Mouse (Mus musculus) lung, postnatal 10 days (tissue): ENCODE results near the gene Kif16b.

Source experiments
- DNase-seq: peaks from one replicate; pipeline ENCODE4 v3.0.0; 2021

The Kif16b gene

DNA sequence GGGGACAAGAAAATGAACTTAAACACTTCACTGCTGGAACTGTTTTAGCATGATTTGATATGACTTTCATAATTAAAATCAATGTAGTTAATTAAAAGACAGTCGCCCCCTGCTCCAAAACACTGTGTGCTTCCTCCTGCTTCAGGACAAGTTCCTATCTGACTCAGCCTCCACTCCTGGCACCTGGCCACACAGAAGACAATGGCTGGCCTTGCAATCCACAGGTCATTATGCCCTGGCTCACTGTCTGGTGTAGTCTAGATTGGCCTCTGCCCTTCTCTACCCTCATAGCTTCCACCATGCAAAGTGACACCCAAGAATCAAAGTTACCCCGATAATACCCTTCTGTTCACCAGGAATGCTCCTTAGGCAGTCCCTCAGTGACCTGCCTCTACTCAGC lies 26.8 kb downstream of the Kif16b start:
- peak; percentile 28 for DNase-seq

DNA sequence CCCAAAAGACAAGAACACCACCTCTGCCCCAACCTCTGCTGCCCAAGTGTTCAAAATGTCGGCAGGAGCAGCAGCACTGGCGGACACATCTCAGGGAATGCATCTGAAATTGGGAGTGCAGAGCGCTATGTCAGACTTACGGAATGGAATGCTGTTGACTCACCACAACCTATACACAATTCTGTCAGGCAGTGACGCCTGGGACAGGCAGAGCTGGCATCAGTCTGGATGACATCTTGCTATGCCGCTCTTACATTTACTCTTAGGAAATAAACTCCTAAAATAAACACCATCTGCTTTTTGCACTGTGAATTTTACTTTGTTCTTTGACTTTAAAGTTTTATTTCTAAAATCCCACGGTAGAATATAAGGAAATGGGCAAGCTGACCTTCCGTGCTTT lies 31.3 kb downstream of the Kif16b start:
- no peak for DNase-seq

DNA sequence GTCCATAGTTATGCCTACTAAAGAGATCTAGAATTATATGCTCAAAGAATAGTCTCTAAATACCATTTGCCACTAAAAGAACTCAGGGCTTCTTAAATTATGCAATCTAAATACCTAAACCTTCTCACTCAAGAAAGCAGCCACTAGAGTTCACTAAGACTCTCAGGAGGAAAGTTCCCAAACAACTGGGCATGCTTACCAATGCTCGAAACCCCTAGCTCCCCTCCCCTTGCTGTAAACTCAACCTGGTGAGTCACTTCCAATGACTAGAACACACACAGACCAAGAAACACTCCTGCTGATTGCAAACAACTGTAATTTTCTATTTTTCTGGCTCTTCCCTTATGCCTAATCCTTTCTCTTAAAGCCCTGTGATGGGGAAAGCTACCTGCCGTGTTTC lies 33.9 kb downstream of the Kif16b start:
- DNase-seq, result no peak

DNA sequence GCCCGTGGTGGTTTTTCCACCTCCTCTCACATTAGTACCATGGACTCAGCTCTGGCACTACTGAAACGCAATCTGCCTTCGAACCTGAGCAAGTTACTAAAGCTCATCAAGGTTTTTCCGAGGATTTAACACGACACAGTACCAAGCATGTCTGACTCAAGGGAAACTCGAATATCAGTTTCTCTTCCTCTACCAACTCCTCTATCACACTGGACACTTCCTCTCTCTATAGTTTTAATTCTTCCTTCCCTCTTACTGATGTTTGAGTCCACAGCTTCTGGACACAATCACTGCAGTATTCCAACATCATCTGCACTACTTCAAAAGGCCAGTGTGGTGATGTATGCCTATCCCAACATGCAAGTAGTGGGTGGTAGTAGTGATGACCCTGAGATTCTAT lies 40.3 kb downstream of the Kif16b start:
- no peak for DNase-seq

DNA sequence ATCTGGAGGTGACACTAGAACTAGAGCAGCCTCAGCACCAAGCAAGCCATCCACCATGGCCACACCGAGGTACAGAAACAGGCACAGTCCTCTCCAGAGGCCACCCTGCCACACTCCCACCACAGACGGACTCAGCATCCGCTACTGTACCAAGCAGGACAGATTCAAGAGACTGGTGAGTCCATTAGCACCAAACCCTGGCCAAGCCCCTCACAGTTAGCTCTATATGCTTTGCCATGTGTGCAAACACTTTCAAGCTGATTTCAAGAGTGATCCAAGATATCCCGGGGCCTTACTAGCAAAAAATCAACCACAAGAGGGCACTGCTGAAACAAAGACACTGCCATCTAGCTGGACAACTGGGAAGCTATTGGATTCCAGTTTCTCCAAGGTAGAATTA lies 41.9 kb downstream of the Kif16b start:
- peak; percentile 78 for DNase-seq

DNA sequence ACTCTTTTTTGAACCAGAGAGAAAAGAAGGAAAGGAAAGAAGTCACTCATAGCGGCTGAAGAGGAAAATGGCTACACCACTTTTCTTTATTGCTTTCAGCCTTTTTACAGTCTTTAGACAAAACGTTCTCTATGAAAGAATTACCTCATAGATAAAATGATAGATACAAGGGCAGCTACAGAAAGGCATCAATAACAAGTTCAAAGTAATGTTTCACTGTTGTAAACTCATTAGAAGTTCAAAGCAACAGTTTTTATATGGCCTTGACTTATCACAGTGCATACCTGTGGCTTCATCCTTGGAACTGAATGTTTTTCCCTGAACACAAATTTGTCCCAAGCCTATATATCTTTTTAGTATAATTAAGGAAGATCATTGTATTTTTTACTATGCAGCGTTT lies 62.6 kb downstream of the Kif16b start:
- DNase-seq, result no peak

GRCm38 (mm10) chr2:142838118-142838517 lies 63.2 kb downstream of the Kif16b start:
- peak; percentile 83 for DNase-seq

DNA sequence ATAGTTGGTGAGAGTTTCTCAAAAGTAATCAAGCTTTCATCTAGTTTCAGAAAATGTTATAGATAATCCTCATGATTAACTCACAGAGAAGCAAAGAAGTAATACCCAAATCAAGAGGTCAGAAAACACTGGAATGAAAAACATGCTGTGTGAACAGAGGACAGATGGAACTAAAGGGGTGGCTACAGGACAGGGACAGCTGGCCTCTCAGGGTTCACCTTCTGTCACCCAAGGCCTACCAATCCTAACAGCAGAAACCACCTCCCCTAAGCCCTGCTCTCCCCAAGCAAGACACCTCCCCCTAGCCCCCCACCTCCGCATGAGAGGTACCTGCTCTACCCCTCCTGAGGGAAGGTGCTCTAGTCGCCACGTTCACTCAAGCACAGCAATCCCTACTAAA lies 66.6 kb downstream of the Kif16b start:
- no peak for DNase-seq

- no peak for DNase-seq
Measured at GRCm38 (mm10) chr2:142832617-142833422, 68.5 kb downstream of the Kif16b start.

DNA sequence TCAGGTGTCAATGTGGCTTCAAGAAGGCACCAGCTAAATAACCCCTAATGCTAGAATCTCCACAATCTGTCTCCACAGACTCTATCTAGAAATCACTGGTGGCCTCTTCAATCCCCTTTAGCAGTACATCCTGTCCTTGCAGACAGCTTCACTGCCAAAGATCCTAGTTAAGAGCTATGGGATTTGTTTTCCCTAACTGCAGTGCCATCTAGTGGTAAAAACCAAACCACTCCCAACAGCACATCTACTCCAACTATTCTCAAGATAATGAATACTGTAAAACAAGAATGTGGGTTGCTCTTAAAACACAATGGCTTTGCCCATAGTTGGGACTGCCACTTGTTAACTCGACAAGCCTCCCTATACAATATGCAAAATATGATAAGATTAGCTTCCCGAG lies 88.3 kb downstream of the Kif16b start:
- peak; percentile 74 for DNase-seq

DNA sequence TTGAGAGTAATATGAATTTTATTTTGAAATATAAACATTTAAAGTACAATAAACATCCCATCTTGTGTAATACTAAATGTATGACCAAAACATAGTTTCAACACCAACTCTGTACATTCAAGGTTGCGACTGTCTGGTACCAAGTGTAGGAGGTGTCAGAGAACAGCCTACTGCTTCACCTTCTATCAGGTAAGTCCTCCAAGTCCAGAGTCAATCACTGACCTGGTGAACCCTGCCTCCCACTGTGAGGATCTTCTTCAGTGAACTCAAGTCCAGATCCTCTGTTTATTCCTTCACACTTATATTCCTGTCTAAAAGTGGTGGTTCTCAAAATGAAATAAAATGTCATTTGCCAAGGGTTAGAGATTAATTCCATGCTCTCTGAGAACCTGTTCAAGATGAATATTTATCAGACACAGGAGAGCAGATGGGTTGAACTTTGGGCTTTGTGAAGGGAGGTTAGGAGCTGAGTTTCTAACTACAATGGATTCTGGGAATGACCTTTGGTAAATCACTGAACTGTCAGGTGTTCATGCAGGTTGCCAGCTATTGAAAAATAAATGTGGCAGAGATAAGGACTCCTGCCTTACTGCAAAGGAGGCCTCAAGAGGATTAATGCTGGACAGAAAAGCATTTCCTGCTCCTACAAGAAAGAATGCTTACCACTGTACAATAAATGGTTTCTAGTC lies 97.4 kb downstream of the Kif16b start:
- DNase-seq, result no peak

GRCm38 (mm10) chr2:142797310-142797709 lies 104.0 kb downstream of the Kif16b start:
- DNase-seq, result no peak

DNA sequence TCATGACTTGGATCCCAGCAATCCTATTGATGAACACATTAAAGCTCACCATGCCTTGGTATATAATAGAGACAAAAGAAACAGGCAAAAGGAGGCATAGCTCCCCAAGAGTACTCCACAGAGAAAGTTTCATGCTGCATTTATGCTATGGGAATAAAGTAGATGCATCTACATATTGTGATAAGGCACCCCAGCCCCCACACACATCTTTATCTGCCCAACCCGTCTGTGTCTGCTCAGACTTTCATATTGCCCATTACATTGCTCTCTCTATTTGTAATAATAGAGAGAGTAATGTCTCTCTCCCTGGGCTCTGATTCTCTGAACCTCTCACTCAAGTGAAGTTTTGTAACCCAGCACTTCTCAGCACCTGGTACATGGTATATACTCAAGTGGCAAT lies 126.0 kb downstream of the Kif16b start:
- DNase-seq, result no peak

GRCm38 (mm10) chr2:142774752-142775151 lies 126.6 kb downstream of the Kif16b start:
- DNase-seq, result no peak

DNA sequence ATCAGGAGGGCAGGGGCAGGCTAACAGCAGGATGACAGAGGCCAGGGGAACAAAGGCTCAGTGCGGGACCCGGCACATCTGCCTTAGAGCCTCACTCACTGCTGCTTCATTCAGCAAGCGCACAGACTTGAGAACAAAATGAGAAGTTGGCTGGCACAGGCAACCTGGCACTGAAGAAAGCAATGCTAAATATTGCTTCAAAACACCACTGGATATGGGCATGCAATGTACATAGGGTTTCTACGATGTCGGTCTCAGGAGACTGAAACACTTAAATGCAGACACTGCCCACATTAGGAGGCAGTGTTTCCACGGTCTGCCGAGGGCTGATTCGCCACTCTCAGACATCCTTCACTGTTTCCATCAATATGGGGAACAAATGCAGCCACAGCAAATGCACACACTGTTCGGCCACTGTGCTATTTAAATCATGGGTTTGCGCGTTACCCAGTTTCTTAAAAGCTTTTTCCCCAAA lies 131.6 kb downstream of the Kif16b start:
- DNase-seq, result no peak

DNA sequence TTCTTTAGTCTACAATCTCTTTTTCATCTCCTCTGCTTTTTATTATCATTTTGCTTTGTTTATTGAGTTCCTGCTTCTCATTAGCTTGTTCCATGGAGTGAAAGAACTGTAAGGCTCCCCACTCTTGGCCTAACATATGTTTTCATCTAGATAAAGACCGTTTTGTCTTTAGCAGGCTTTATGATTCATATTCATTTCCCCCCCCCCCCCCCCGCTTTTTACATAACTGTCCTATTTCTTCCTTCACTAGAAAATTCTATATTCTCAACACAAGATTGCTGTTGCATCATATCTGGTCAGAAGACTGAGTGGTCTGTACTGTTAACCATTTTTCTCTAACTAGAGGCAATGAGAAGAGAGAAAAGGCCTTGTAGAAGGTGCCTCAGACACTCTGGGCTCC lies 137.1 kb downstream of the Kif16b start:
- no peak for DNase-seq

- DNase-seq, result no peak
Measured at GRCm38 (mm10) chr2:142760843-142761242, 140.5 kb downstream of the Kif16b start.

- no peak for DNase-seq
Measured at GRCm38 (mm10) chr2:142759192-142759591, 142.1 kb downstream of the Kif16b start.

DNA sequence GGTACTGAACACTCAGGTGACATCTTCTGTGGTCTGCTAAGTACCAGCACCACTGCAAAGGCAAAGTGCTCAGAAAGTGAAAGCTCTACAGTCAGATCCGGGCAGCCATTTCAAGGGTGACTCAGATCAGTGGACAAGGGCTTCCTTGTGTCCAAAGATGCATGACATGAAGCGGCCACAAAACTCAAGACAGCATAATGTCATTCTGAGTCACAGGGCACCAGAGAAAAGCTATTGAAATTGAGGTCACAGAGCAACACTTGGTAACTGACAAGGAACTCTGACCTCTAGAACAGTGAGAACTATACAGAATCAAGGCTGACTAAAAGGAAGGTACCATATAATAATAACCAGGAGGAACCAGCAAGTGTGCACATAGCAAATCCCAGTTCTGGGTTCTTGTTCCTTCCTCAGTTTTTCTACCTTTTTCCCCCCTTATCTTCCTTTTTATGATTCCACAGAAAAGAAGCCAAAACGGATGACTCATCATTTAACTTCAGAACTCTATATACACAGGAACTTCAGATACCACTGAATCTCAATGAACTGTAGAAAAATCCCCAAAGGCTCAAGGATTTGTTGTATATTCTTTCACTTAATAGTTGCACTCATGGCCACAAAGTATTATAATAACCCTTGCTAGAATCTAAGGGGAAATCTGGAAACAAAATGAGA lies 143.1 kb downstream of the Kif16b start:
- DNase-seq, result no peak

DNA sequence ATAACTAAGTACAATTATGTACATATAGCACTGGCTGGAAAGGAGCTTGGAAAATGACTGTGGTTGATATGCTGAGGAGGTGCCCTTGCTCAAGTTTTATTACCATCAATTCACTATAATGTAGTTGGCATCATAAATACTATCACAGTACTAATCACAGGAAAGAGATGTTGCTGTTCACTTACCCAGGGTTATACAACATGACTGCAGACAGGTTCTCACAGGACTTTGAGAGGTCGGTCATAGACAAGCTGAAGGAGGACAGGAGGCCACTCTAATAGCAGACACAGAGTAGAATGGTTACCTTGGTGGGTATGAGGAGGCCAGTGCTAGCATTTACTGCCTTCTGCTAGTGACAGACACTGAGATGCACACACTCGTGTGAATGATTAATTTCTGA lies 162.0 kb downstream of the Kif16b start:
- no peak for DNase-seq

DNA sequence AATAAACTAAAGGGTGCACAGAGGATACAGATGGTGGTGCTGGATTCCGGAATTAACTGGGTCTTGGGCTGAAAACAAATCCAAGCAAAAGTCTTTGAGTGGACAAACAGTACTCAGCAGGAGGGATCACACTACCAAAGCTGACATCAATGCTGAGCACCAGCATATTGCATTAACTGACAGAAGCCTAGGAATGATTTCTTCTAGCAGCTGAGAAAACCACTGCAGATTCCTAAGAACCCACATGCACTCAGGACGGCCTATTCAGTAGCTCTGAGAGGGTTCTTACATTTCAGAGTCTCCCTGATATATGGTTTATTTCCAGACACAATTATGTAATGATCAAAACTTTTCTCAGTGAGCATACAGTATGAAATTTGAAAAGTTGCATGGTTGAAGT lies 162.8 kb downstream of the Kif16b start:
- DNase-seq, result no peak

GRCm38 (mm10) chr2:142735691-142736090 lies 165.6 kb downstream of the Kif16b start:
- no peak for DNase-seq

GRCm38 (mm10) chr2:142734046-142734445 lies 167.3 kb downstream of the Kif16b start:
- no peak for DNase-seq

GRCm38 (mm10) chr2:142732370-142732769 lies 169.0 kb downstream of the Kif16b start:
- no peak for DNase-seq
